Mouse (Mus musculus): ENCODE measurements at regions not wholly inside any gene's neighbourhood (a gene's known extent, or its start where the extent isn't known, plus 50 kb on each side); places are given as distances from the start of the nearest gene placed in this dataset.

GRCm38 (mm10) chr7:113060991-113061390 lies 107.2 kb downstream of the Rassf10 start:
- no peak for DNase-seq

DNA sequence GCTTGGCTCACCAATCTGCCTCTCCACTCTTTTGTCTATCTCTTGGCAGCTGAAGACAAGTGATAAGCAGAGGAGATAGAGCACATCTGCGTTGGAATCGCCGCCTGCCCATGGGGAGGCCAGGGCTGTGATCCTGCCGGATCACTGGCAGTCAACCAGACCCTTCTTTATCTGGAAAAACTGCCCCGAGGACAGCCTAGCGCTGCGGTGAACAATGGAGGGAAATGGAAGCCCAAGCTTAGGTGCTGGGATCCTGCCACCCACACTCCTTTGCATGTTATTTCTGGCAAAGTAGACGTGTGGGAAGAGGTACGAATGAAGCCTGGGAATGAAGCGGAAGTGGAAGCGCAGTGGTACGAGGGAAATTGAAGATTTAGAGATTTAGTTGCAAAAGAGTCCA lies 112.8 kb downstream of the Rassf10 start:
- DNase-seq: no peak

GRCm38 (mm10) chr7:113068296-113068695 lies 114.5 kb downstream of the Rassf10 start:
- no peak for DNase-seq

DNA sequence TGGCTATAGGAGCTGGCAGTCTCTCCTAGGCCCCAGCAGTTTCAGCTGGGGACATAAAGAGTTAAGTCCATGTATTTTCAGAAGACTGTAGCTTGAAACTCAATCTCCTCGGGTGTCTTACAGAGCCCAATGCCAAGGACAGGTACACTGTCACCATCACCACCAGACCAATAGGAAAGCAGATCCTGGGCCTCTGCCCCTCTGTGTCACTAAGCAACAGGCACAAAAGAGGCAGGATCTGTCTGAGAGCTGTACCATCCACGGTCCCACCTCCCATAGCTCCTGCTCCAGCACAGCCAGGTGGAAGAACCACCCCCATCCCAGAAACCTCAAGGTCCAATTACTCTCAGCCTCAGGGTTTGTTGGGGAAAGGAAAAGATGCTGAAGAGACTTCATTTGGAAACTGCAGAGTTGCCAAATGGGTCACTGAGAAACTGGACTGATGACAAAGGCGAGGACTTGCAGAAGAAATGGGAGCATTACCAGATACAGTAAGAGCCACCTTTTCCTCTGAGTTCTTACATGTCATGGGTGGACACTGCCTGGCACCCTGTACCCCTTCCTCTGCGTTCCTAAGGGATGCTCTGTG lies 115.7 kb downstream of the Rassf10 start:
- no peak for DNase-seq

GRCm38 (mm10) chr7:113071418-113071817 lies 117.7 kb downstream of the Rassf10 start:
- DNase-seq: no peak

- no peak for DNase-seq
Measured at GRCm38 (mm10) chr7:113073781-113074180, 120.0 kb downstream of the Rassf10 start.

- DNase-seq: no peak
Measured at GRCm38 (mm10) chr7:113075371-113075770, 121.6 kb downstream of the Rassf10 start.

DNA sequence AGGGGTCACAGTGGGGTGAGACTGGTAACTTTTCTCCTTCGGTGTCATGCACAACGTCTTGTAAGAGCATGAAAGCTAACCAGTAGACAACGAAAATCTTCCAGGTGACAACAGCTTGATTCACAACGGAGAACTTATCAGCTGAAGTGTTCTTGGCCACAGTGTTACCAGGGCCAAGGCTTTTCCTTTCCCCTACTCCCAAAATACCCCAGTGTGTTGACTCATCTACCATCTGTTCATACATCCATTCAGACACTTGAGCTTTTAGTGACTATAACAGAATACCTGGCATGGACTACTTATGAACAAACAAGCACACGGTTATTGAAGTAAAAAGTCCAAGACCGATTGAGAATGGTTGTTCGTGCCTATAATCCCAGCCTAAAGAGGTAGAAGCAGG lies 122.5 kb downstream of the Rassf10 start:
- DNase-seq: no peak

- no peak for DNase-seq
Measured at GRCm38 (mm10) chr7:113081120-113081519, 126.1 kb upstream of the Arntl start.

GRCm38 (mm10) chr7:113084930-113085625 lies 122.2 kb upstream of the Arntl start:
- no peak for DNase-seq

DNA sequence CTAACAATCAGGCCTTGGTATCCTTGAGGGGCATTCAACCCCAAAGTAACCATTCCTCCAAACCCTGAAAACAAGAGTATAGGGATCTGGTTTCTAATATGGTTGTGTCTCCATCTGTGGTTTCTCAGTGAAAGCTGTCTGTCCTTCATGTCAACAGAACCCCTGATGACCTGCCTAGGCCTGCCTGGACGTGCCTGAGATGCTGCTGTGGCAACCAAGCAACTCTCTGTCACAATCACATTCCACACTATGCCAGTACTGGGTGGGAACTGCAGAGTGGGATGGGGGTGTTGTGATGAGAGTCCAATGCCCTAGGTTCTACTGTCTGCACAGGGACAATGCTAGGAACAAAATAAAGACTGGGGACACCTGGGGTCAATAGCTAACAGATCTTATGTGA lies 121.1 kb upstream of the Arntl start:
- no peak for DNase-seq

GRCm38 (mm10) chr7:113087646-113088045 lies 119.6 kb upstream of the Arntl start:
- DNase-seq: no peak

- no peak for DNase-seq
Measured at GRCm38 (mm10) chr7:113089044-113089443, 118.2 kb upstream of the Arntl start.

- DNase-seq: no peak
Measured at GRCm38 (mm10) chr7:113093931-113094330, 113.3 kb upstream of the Arntl start.

DNA sequence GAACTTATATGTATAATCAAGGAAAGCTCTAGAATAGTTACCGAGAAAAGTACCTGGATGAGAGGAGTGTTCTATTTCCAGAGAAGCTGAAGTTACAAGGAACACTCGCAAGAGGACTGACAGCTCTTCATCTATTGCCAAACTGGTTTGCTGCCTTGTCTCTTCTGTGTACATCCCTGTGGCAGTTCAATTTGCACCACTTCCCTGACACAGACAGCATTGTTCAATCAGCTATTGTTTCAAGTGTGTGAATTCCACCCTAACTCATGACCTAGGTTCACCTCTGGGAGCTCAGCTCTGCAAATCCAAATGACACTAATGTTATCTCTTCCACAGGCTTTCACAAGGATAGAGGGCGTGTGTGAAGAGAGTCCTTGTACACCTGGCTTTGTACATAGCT lies 112.2 kb upstream of the Arntl start:
- no peak for DNase-seq

DNA sequence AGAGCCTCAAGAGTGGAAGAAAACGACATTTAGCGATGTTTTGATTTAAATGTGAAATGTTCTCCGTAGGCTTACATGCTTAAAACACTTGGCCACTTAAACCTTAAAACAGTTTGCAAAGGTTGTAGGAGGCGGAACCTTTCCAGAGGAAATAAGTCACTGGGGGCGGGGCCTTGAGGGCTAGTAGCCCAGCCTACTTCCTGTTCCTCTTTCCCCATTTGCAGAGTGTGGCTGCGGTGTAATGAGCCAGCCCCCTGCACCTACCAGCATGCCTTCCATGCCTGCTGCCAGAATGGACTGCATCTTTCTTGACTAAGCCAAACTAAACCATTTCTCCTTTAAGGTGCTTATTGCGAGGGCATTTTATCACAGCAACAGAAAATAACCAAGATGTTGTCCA lies 103.0 kb upstream of the Arntl start:
- no peak for DNase-seq

DNA sequence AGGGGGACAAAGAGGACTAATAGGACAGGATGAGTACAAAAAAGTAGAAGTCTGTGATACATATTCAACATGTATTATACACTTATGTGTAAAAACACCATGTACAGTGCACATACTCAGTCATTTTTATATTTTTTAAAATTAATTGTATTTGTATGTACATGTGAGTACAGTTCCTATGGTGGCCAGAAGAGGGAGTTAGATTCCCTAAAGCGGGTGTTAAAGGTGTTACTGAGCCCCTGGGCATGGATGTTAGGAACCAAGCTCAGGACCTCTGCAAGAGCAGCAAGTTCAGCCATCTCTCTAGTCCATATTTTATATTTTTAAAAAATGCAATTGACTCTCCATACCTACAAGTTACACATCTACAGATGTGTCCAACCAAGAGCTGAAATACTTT lies 101.9 kb upstream of the Arntl start:
- DNase-seq: no peak

DNA sequence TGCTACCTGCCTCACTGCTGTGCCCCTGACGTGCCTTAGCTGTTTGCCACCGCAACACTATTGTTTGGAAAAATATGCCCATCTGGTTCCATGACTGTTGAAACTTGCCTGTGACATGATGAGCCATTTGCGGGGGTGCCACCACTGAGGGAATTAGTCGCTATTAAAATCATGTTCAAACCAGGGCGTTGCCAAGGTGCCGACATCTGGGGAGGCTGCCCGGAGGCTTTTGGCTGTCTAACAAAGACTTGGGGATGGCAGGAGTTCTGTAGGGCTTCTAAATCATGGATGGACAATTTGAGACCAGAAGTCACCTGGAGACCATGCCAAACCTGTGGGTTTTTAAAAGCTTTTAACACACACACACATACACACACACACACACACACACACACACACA lies 100.5 kb upstream of the Arntl start:
- DNase-seq: no peak

DNA sequence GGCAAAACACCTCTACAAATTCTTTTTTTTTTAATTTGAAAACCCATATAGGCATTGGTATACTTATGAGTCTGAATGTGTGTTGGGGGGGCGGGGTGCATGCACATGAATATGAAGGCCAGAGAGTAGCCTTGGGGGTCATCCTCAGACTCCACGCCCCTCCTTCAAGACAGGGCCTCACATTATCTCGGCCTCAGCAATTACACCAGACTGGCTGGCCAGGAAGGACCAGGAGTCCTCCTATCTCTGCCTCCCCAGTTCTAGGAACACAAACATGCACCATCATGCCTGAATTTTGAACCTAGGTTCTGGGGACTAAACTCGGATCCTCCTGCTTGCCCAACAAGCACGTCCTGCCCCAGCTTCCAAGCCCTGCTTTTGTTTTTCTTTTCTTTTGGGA lies 99.3 kb upstream of the Arntl start:
- DNase-seq: no peak

GRCm38 (mm10) chr7:113108442-113109000 lies 98.7 kb upstream of the Arntl start:
- no peak for DNase-seq

DNA sequence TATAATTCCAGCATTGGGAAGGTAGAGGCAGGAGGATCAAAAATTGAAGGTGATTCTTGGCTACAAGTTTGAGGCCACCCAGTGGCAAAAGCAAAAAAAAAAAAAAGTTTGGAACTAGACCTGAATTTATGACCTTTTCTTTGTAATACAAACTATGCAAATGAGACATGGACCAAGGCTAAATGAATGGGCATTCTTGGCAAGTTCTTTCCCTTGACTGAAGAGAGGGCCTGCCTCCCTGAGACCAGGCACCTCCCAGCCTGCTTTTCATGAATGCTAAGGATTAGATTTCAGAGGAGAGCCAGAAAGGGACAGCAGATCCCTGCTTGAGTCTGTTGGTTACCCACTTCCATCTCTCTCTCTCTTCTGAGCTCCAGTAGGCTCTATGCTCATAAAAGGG lies 97.8 kb upstream of the Arntl start:
- DNase-seq: no peak

DNA sequence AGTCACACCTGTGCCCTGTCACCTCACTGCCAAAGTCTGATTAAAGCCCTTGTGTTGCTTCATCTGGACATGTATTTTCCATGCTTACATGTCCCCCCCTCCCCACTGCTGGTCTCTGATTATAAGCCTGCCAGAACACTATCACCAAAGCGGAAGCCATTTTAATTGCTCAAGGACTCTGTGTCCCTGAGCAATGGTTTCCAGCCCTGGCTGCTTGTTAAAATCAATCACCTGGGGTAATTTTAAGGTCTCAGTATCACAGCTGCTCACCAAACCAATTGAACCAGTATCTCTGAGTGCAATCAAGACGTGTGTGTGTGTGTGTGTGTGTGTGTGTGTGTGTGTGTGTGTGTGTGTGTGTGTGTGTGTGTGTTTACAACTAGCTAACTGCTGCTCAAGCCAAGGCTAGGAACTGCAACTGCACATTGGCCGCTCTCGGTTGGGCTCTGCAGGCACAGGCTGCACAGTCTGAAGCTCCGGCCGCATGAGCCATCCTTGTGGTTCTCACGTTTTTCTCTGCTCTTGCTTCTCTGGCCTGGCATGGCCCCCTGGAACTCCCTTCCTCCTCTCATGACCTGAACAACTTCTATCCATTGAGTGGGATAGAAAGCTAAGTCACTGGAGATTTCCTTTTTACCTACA lies 96.3 kb upstream of the Arntl start:
- DNase-seq: no peak

- DNase-seq: no peak
Measured at GRCm38 (mm10) chr7:113113266-113113893, 93.9 kb upstream of the Arntl start.

DNA sequence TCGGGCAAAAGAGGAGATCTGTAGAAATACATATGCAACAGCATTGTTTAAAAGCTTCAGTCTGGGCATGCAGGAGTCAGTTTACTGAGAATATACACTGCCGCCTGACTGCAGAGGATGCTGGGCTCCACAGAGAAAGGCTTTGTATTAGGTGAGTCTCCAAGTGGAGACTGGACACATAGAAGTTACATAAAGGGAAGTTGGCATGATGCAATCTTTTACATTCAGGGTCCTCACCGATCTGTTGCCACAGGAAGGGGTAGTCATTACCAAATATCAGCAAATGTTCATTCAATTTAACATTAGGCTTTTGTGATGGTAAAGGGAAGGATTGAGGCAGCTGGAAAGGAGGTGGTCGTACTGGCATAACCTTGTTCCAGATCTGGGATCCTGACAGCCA lies 89.7 kb upstream of the Arntl start:
- DNase-seq: no peak
